ENCODE assay signal across 1 mouse cellular context in the genomic region with DNA sequence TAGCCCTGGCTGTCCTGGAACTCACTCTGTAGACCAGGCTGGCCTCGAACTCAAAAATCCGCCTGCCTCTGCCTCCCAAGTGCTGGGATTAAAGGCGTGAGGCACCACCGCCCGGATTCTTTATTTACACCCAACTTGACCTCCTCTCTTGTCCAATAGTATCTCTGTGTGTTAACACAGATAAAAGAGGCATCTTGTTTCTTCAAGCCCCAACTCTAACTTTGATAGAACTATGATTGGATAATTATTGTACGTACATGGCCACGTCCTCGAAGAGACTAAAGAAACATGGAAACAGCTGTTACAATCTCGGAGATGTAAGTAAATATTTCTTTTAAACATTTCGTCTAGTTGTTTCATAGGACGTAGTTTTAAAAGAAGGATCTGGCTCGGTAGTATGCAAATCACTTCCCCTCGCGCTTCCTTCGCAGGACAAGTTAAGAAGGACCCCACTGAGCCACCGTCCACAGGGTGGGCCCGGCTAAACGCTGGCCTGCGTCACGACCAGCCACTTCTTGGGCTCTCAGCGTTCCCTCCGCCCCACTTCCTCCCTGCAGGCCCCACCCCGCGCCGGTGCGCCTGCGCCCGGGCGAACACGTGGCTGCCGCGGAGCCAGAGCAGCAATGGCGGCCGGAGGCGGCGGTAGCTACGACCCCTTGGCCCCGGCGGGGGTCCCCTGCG.
A peak's percentile ranks its signal among the peaks of the same experiment; 100 is the strongest.
TF ChIP-seq lines count a peak whose summit lies in the region.

TSS of gene Wdr43 (plus strand) at position 258 of the 681 bp plus-strand sequence.

TF ChIP-seq in CH12.LX, 34 proteins besides CTCF, POLR2A, EP300 and RAD21:
- TF ChIP-seq POLR2AphosphoS2 (IDR thresholded peaks at IDR 0.05; ENCODE audit: low read depth, low read length) = peak; percentile 83; the same call in 1 of the 2 replicates
- peak; percentile 83 for TF ChIP-seq TBP (conservative IDR thresholded peaks at IDR 0.05; ENCODE audit: low read depth, low read length)
- TF ChIP-seq E2F4 (IDR thresholded peaks at IDR 0.05; ENCODE audit: insufficient replicate concordance, low read depth, low read length) = no peak
- TF ChIP-seq ZMIZ1 (IDR thresholded peaks at IDR 0.05; ENCODE audit: low read depth, low read length) = peak; percentile 84
- TF ChIP-seq TCF12 (IDR thresholded peaks at IDR 0.05; ENCODE audit: low read depth, low read length) = peak; percentile 95
- 0 out of 2 replicates have a peak, but pooled peaks have one; percentile 47 for TF ChIP-seq CHD2 (IDR thresholded peaks at IDR 0.05; ENCODE audit: low read length)
- peak; percentile 86 for TF ChIP-seq USF1 (IDR thresholded peaks at IDR 0.05; ENCODE audit: low read depth, low read length)
- no peak for TF ChIP-seq ZC3H11A (IDR thresholded peaks at IDR 0.05; ENCODE audit: low read depth, low read length)
- 0 out of 2 replicates have a peak, but pooled peaks have one; percentile 6 for TF ChIP-seq JUN (IDR thresholded peaks at IDR 0.05; ENCODE audit: insufficient read depth, low read depth, low read length)
- TF ChIP-seq BHLHE40 (IDR thresholded peaks at IDR 0.05; ENCODE audit: low read depth, low read length) = peak; percentile 29; the same call in 1 of the 2 replicates
- peak; percentile 85; the same call in 1 of the 2 replicates for TF ChIP-seq KAT2A (IDR thresholded peaks at IDR 0.05; ENCODE audit: insufficient replicate concordance, low read length)
- peak; percentile 45; the same call in 1 of the 2 replicates for TF ChIP-seq ETS1 (conservative IDR thresholded peaks at IDR 0.05; ENCODE audit: low read depth, low read length)
- TF ChIP-seq MXI1 (IDR thresholded peaks at IDR 0.05; ENCODE audit: low read depth, low read length) = peak; percentile 99
- TF ChIP-seq RCOR1 (conservative IDR thresholded peaks at IDR 0.05; ENCODE audit: low read depth, low read length) = 0 out of 2 replicates have a peak, but pooled peaks have one; percentile 54
- TF ChIP-seq IRF4 (IDR thresholded peaks at IDR 0.05; ENCODE audit: low read depth, low read length) = peak; percentile 57; the same call in 1 of the 2 replicates
- TF ChIP-seq UBTF (IDR thresholded peaks at IDR 0.05; ENCODE audit: low read depth, low read length) = no peak
- TF ChIP-seq MYC (IDR thresholded peaks at IDR 0.05; ENCODE audit: low read depth, low read length) = peak; percentile 99
- TF ChIP-seq NRF1 (IDR thresholded peaks at IDR 0.05; ENCODE audit: low read depth, low read length) = peak; percentile 97
- TF ChIP-seq ELF1 (IDR thresholded peaks at IDR 0.05; ENCODE audit: low read depth, low read length) = peak; percentile 96
- TF ChIP-seq MAX (IDR thresholded peaks at IDR 0.05; ENCODE audit: low read length) = peak; percentile 99
- peak; percentile 34 for TF ChIP-seq USF2 (conservative IDR thresholded peaks at IDR 0.05; ENCODE audit: low read depth, low read length)
- TF ChIP-seq PAX5 (IDR thresholded peaks at IDR 0.05; ENCODE audit: low read length) = no peak
- peak; percentile 72 for TF ChIP-seq MEF2A (IDR thresholded peaks at IDR 0.05; ENCODE audit: borderline replicate concordance, low read depth, low read length)
- TF ChIP-seq SIN3A (IDR thresholded peaks at IDR 0.05; ENCODE audit: low read length) = peak; percentile 96
- no peak for TF ChIP-seq GABPA (IDR thresholded peaks at IDR 0.05; ENCODE audit: insufficient replicate concordance, low read depth, low read length)
- TF ChIP-seq NELFE (IDR thresholded peaks at IDR 0.05; ENCODE audit: low read depth, low read length) = peak; percentile 89
- no peak; the same call in 1 of the 2 replicates for TF ChIP-seq JUND (conservative IDR thresholded peaks at IDR 0.05; ENCODE audit: low read depth, low read length)
- TF ChIP-seq HCFC1 (IDR thresholded peaks at IDR 0.05; ENCODE audit: low read depth, low read length) = peak; percentile 86
